Mouse (Mus musculus): ENCODE measurements around the gene Pakap. TPM values are rescaled to one million over a fixed set of nuclear protein-coding genes. Genes with fewer than 3 reads are reported as not detected.

Gene Pakap
- polyA plus RNA-seq, 1 experiment from 2014 or later = 22.8 TPM

DNA sequence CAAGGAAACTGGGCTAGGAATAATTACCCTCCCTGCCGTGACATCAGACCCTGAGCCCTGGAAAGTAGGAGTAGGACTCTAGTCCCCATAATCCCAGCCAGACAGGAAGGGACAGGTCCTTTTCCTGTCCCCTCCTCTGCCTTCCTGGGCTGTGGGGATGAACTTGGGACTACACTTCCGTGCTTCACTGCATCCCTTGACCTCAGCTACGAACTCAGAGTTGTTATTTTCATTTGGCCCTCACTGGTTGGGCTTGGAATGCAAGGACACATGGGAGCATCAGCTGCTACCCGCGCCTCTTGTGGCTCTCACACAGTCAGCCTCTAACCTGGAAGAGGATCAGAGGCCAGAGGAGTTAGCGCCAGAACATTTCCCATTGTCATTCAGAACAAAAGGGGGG lies 122.0 kb downstream of the Pakap start:
- Histone ChIP-seq H3K27ac (replicated peaks) (no peak overlapping the region), H3K36me3 (no peaks in the 10 kb centered on the region), H3K27me3 (ENCODE audit: low read depth, poor library complexity, severe bottlenecking) (no peaks in the 10 kb centered on the region), H3K4me3 (no peak overlapping the region), H3K9me3 (replicated peaks) (no peaks in the 10 kb centered on the region), H3K4me1 (peaks cover 18% of the 10 kb centered on the region; the same call in 1 of the 2 replicates)
- WGBS = 72% methylated on average over 6 of the region's 6 CpGs
- no peak for DNase-seq (ENCODE audit: low spot score)

DNA sequence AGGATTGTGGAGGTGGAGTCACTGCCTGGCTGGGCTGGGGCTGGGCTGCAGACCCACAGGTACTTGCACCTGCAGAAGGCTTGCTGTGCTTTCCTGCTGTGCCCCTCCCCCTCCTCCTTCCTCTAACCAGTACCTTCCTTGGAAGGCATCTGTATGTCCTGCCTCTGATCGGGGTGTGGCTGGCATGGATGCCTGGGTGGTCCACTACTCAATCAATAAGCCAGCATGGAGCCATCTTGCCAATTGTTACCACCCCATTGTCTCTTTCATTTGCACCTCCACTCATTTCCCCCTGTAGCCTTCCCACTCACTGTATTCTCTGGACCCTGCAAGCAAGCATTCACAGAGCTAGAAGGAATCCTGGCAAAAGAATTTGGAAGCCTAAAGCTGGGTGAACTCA lies 122.8 kb downstream of the Pakap start:
- no peaks in the 10 kb centered on the region for H3K27me3 ChIP-seq (ENCODE audit: low read depth, poor library complexity, severe bottlenecking)
- WGBS = 44% methylated on average over 1 of the region's 1 CpGs

DNA sequence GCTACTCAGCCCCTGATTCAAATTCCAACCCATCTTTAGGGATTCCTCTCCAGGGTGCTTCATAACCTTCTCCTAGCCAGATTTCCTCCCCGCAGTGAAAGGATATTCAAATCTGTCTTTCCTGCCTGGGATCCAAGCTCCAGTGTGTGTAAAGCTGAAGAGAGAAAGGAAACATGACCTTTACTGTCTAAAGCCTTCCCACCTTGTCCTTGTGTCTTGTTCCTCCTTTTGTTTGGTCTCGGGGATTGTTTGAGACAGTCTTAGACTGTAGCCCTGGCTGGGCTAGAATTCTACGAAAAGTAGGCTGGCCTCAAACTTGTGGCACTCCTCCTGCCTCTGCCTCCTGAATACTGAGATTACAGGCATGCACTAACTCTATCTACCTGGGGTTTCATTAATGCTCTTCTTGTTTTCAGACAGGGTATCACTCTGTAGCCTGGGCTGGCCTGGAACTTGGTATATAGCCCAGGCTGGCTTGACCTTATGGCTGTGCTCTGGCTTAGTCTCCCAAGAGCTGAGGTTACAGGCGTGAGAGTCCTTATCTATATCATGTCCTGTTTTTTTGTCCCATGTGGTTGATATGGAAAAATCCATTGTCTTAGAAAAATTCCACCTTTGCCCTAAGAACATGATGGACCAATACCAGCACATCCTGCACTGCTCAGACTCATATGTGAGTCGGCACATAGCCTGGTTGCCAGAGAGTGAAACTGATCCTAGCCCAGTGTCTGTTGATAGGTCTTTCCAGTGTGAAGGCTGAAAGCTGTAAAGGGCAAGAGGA lies 126.6 kb downstream of the Pakap start:
- Histone ChIP-seq H3K27me3 (ENCODE audit: low read depth, poor library complexity, severe bottlenecking) (no peaks in the 10 kb centered on the region), H3K27ac (replicated peaks) (no peak overlapping the region), H3K9me3 (replicated peaks) (no peaks in the 10 kb centered on the region), H3K36me3 (no peaks in the 10 kb centered on the region), H3K4me1 (peaks cover 7% of the 10 kb centered on the region; the same call in 1 of the 2 replicates), H3K4me3 (no peak overlapping the region)
- DNase-seq (ENCODE audit: low spot score) = no peak
- 88% methylated on average over 5 of the region's 5 CpGs for WGBS

More for the DNA sequence above, 122.8 kb downstream of the Pakap start:
- no peak overlapping the region for H3K4me3 ChIP-seq
- H3K27ac ChIP-seq (replicated peaks) = no peak overlapping the region
- H3K4me1 ChIP-seq = peaks cover 18% of the 10 kb centered on the region; the same call in 1 of the 2 replicates
- H3K9me3 ChIP-seq (replicated peaks) = no peaks in the 10 kb centered on the region
- no peak for DNase-seq (ENCODE audit: low spot score)
- no peaks in the 10 kb centered on the region for H3K36me3 ChIP-seq

DNA sequence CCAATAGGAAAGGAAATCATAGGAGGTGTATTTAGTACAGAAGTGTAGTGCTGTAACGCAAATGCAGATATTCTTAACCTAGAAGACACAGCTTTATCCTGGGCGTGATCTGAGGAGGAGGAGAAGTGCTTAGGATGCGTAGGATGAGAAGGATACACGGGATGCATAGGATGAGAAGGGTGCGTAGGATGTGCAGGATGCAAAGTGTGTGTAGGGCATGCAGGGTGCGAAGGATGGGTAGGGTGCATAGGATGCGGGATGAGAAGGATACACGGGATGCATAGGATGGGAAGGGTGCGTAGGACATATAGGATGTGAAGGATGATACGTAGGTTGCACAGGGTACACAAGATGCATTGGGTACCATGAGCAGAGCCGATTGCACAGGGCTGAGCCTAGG lies 129.0 kb downstream of the Pakap start:
- H3K27me3 ChIP-seq (ENCODE audit: low read depth, poor library complexity, severe bottlenecking) = no peaks in the 10 kb centered on the region
- WGBS = 96% methylated on average over 11 of the region's 11 CpGs
- DNase-seq (ENCODE audit: low spot score) = no peak
- no peak overlapping the region for H3K4me3 ChIP-seq
- H3K9me3 ChIP-seq (replicated peaks) = no peaks in the 10 kb centered on the region
- H3K36me3 ChIP-seq = no peaks in the 10 kb centered on the region
- no peak overlapping the region for H3K27ac ChIP-seq (replicated peaks)
- peaks cover 4% of the 10 kb centered on the region; the same call in 1 of the 2 replicates for H3K4me1 ChIP-seq

DNA sequence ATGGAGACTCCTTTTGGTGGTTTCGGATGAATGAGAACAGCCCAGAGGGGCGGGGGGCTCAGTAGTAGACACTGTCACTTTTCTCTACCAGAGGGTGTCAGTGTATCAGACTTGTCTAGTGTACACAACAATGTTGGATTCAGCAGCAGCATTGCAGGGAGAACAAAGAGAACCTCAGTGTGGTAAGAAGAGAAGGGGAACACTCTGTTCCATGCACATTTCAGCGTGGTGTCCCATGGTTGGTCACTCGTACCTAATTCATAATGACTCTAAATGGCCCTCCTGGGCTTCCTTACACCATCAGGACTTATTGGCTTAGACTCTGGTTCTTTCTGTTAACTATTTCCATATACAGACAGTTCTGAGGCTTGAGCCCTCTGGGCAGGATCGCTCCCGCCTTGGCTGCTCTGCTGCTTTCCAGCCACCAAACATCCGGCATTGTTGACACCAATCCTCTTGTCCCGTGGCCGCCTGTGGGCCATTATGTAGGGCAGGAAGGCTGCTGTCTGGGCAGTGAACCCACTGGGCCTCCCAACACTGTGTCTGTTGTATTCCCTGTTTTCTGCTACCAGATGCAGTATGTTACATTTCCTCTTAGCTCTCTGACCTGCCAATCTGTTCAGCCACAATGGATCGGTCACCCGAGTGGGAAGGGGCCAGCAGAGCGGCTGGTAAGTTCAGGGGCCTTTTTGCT lies 130.1 kb downstream of the Pakap start:
- no peak for DNase-seq (ENCODE audit: low spot score)
- no peaks in the 10 kb centered on the region for H3K9me3 ChIP-seq (replicated peaks)
- no peaks in the 10 kb centered on the region for H3K27me3 ChIP-seq (ENCODE audit: low read depth, poor library complexity, severe bottlenecking)
- H3K4me1 ChIP-seq = peaks cover 4% of the 10 kb centered on the region; the same call in 1 of the 2 replicates
- no peak overlapping the region for H3K27ac ChIP-seq (replicated peaks)
- 88% methylated on average over 12 of the region's 12 CpGs for WGBS
- no peak overlapping the region for H3K4me3 ChIP-seq
- H3K36me3 ChIP-seq = no peaks in the 10 kb centered on the region

DNA sequence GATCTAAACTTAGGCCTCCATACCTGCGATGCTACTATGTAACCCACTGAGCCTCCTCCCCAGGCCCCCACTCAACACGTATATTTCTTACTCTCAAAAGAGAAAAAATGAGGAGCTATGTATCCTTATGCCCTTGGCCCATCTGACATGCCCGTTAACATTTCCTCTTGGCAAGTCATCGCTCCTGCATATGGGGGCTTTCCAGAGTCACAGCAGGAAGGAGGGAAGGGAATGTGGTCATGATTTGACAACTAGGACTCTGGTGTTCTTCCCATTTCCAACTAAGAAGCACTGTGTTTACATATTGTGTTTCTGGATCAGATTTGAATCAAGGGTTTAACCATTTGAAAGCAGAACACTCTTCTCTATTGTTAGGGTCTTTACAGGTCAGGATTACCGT lies 133.6 kb downstream of the Pakap start:
- Histone ChIP-seq H3K27ac (replicated peaks) (no peak overlapping the region), H3K27me3 (ENCODE audit: low read depth, poor library complexity, severe bottlenecking) (no peaks in the 10 kb centered on the region)

DNA sequence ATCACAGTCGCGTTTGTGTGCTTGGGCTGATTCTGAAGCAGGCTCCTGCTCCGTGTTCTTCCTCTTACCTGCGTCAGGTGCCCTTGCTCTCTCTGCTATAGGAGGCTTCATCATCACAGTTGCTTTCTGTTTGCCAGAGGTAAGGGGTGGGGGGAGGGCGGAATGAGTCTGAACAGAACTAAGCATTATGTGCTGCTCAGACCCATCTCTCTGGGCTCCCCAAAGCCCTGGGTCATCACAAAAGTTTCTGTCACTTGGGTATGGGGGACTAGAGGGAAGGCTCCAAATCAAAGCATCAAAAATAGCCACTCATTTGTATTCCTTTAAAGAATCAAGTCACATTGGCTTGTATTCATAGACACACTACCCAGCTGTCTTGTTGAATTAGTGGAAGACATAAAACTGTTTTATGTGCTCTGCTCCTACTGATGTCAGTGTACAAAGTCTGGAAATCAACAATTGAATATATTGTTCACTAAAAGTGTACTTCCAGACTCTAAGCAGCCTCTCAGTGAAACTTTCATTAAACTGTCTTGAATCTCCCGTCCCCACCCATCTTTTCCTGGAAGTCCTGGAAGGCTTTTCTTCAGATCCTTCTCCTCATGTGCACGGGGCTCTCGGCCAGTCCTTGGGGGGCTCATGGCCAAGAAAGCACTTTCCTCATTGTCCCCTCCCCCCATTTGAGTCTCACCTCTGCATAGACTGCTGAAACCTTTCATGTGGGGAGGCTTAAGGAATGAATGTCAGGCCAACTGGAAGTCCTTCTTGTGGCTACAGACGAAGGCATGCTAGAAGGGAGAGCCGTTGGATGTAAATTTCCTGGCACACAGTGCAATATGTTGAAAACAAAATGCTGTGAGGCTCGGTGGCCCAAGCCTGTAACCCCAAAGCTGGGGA lies 135.8 kb downstream of the Pakap start:
- no peak overlapping the region; the same call in 1 of the 2 replicates for H3K27ac ChIP-seq (replicated peaks)
- H3K9me3 ChIP-seq (replicated peaks) = no peaks in the 10 kb centered on the region
- DNase-seq (ENCODE audit: low spot score) = no peak
- 0 out of 2 replicates have a peak, but pooled peaks cover 2% of the 10 kb centered on the region for H3K4me1 ChIP-seq
- H3K36me3 ChIP-seq = no peaks in the 10 kb centered on the region
- H3K27me3 ChIP-seq (ENCODE audit: low read depth, poor library complexity, severe bottlenecking) = no peaks in the 10 kb centered on the region
- H3K4me3 ChIP-seq = no peak overlapping the region
- 88% methylated on average over 11 of the region's 11 CpGs for WGBS

More for the DNA sequence above, 133.6 kb downstream of the Pakap start:
- DNase-seq (ENCODE audit: low spot score) = no peak
- peaks cover 7% of the 10 kb centered on the region; the same call in 1 of the 2 replicates for H3K4me1 ChIP-seq
- H3K36me3 ChIP-seq = no peaks in the 10 kb centered on the region
- H3K4me3 ChIP-seq = no peak overlapping the region
- 89% methylated on average over 5 of the region's 5 CpGs for WGBS
- H3K9me3 ChIP-seq (replicated peaks) = no peaks in the 10 kb centered on the region

DNA sequence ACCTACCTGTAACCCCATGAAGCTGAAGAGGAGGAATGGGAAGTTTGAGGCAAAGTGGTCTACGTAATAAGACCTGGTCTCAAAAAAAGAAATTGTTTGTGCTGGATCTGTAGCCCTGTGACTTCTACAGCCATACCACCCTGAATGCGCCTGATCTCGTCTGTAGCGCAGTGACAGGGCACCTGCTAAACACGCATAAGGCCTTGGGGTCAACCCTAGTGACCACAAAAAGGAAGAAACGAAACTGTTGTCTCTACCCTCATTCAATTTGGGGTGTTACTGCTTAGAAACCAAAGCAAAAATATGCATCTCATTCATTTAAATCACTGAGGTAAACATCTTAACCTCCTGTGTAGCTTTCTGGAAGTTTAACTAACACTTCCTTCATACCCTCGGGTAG lies 136.6 kb downstream of the Pakap start:
- H3K9me3 ChIP-seq (replicated peaks) = no peaks in the 10 kb centered on the region
- H3K36me3 ChIP-seq = no peaks in the 10 kb centered on the region
- no peaks in the 10 kb centered on the region for H3K27me3 ChIP-seq (ENCODE audit: low read depth, poor library complexity, severe bottlenecking)
- H3K27ac ChIP-seq (replicated peaks) = no peak overlapping the region
- WGBS = 90% methylated on average over 7 of the region's 7 CpGs
- DNase-seq (ENCODE audit: low spot score) = no peak
- 0 out of 2 replicates have a peak, but pooled peaks cover 2% of the 10 kb centered on the region for H3K4me1 ChIP-seq
- no peak overlapping the region for H3K4me3 ChIP-seq

DNA sequence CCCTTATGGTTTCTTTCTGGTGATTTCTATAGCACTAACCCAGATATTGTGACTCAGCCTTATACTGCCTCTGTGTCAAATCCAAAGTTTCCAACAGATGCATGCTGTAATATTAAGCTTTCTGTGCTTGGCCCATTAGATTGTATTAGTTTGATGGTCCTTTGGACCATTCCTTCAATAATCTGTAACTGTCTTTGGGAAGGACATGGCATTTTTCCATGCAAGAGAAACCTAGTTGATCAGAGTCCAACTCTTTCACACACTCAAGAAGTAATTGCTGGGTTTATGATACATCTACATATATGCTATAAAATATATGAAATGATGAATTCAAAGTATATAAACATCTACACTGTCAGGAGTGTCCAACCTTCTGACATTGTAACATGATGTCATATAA lies 147.9 kb downstream of the Pakap start:
- DNase-seq (ENCODE audit: low spot score) = no peak
- no peak overlapping the region for H3K27ac ChIP-seq (replicated peaks)
- no peak overlapping the region for H3K4me3 ChIP-seq
- no peaks in the 10 kb centered on the region for H3K9me3 ChIP-seq (replicated peaks)
- no peaks in the 10 kb centered on the region for H3K36me3 ChIP-seq
- H3K27me3 ChIP-seq (ENCODE audit: low read depth, poor library complexity, severe bottlenecking) = peaks cover 26% of the 10 kb centered on the region
- peaks cover 19% of the 10 kb centered on the region for H3K4me1 ChIP-seq

DNA sequence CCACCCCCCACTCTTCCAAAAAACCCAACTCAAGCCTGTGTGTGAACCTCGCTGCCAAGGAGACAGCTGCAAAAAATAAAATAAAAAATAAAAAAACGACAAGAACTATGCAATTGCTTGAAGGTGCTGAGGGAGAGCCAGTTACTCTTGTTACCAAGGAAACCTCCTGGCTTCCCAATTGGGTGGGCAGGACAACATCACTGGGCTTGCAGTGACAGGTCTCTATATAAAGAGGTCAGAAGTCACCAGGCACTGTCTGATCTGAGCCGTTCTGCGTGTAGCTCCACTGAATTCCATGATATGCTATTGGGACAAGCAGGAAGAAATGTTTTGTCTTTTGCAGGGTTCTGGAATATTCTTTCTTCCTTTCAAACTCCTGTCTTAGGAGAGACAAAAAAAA lies 148.8 kb downstream of the Pakap start:
- Histone ChIP-seq H3K27me3 (ENCODE audit: low read depth, poor library complexity, severe bottlenecking) (peaks cover 26% of the 10 kb centered on the region), H3K4me1 (peaks cover 23% of the 10 kb centered on the region), H3K27ac (replicated peaks) (no peak overlapping the region), H3K9me3 (replicated peaks) (no peaks in the 10 kb centered on the region), H3K36me3 (no peaks in the 10 kb centered on the region), H3K4me3 (no peak overlapping the region)
- 38% methylated on average over 4 of the region's 4 CpGs for WGBS
- DNase-seq (ENCODE audit: low spot score) = peak; percentile 39

DNA sequence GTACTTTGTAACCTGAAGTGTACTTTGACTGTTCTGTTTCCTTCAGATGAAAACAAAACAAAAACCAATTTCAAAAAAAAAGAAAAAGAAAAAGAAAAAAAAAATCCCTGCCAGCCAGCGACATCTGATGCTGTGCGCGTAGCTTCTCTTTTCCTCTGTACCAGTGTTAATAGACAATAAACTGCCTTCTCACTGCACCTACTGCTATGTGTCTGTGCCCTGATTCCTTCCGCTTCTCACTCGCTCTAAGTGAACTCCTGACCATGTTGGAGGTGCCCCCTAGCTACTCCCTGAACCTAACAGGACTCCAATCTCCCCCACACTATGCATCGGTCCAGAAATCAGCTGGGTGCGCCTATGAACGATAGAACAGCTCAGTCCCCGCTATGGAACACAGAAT lies 149.4 kb downstream of the Pakap start, which contains the start of gene Akap2:
Akap2 (plus strand) TSS at position 304 of the 400 bp plus-strand sequence.
- Histone ChIP-seq H3K9me3 (replicated peaks) (no peaks in the 10 kb centered on the region), H3K27ac (replicated peaks) (no peak within 1 kb of the TSS), H3K4me3 (no peak within 1 kb of the TSS), H3K27me3 (ENCODE audit: low read depth, poor library complexity, severe bottlenecking) (peaks cover 26% of the 10 kb centered on the region), H3K4me1 (peaks cover 23% of the 10 kb centered on the region), H3K36me3 (no peaks in the 10 kb centered on the region)
- WGBS = 78% methylated on average over 9 of the region's 9 CpGs
- DNase-seq (ENCODE audit: low spot score) = no peak

DNA sequence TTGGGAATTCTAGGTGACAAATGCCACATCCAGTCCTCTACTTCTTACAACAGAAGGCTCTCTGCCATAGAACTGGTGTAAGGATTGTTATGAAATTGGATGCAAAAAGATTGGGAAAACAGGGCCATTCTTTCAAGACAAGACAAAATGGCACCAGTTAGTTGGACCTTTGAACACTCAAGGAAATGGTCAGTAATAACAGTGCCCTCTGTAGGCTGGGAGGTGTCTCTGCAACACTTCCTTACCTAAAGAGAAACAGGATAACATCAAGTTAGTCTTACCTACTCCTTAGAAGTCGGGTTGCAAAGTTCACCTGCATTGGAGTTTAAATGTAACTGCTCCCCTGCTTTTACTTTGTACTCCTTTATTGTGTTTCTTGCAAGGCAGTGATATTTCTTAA lies 151.4 kb downstream of the Pakap start:
- 91% methylated on average over 1 of the region's 1 CpGs for WGBS
- Histone ChIP-seq H3K4me1 (peaks cover 23% of the 10 kb centered on the region), H3K27me3 (ENCODE audit: low read depth, poor library complexity, severe bottlenecking) (peaks cover 21% of the 10 kb centered on the region), H3K36me3 (no peaks in the 10 kb centered on the region), H3K27ac (replicated peaks) (no peak overlapping the region), H3K4me3 (no peak overlapping the region), H3K9me3 (replicated peaks) (no peaks in the 10 kb centered on the region)
- DNase-seq (ENCODE audit: low spot score) = no peak
